Mouse (Mus musculus): ENCODE results near the gene Uts2. TPM values are rescaled to one million over a fixed set of nuclear protein-coding genes. Genes with fewer than 3 reads are reported as not detected.

Uts2 gene
- polyA plus RNA-seq, 1 experiment: not detected

DNA sequence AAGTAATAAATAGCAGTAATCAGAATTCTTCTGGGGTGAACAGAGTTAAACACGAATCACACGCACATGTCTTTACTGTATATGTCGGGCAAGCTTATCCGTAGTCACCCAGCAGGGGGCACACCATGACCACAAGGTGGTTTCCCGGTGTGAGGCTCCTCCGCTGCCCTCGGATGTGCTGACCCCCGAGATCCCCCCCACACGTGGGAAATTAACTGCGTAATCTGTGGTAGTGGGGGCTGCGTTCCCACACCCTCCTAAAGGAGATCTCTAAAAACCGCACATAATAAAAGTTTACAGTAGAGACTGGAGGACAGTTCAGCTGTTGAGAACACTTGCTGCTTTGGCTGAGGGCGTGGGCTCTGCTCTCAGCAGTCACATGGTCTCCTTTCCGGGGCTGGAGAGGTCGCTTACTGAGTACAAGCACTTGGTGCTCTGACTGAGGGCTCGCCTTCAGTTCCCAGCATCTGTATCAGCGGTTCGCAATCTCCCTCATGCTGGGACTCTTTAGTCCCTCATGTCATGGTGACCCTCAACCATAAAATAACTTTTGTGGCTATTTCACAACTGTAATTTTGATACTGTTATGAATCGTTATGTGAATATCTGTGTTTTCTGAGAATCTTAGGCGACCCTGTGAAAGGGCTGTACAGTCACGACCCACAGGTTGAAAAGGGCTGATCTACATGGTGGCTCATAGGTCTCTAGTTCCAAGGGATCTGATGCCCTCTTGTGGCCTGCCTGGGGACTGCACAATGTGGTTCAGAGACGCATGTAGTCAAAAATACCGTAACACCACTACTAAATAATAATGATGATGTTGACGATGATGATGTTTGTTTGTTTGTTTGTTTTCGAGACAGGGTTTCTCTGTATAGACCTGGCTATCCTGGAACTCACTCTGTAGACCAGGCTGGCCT lies 32.0 kb upstream of the Uts2 start:
- 9% methylated on average over 25 of the region's 25 CpGs for WGBS
- no peaks in the 10 kb centered on the region for H3K27me3 ChIP-seq (ENCODE audit: control insufficient read depth, insufficient read depth, low read length)
- peak overlapping the region; percentile 34 for H3K4me3 ChIP-seq (ENCODE audit: low read depth, low read length)
- TF ChIP-seq CTCF (IDR thresholded peaks at IDR 0.05; ENCODE audit: extremely low read depth, insufficient read length, insufficient replicate concordance, low read depth, low read length) (peak; percentile 64; the same call in 1 of the 2 replicates), POLR2A (IDR thresholded peaks at IDR 0.05; ENCODE audit: low read depth, low read length) (no peak)
- no peaks in the 10 kb centered on the region for H3K36me3 ChIP-seq (ENCODE audit: control insufficient read depth, insufficient read depth, low read length)
- no peak overlapping the region for H3K27ac ChIP-seq (ENCODE audit: insufficient read depth, low read depth, low read length)
- no peaks in the 10 kb centered on the region; the same call in 1 of the 2 replicates for H3K4me1 ChIP-seq (ENCODE audit: control insufficient read depth, insufficient read depth, insufficient read length, low read length)

DNA sequence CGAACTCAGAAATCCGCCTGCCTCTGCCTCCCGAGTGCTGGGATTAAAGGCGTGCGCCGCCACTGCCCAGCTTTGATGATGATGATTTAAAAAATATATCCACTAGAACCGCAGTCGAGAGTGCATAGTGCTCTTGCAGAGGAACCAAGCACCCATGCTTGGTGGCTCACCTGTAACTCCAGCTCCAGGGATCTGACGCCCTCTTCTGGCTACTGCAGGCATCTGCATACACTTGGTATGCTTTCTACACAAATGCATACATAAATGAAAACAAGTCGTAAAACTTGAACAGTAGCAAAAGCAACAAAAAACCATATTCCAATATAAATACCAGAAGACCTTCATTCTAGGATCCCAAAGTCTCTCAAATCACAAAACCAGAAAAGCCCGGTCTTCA lies 31.3 kb upstream of the Uts2 start:
- Histone ChIP-seq H3K4me3 (ENCODE audit: low read depth, low read length) (no peak overlapping the region), H3K27ac (ENCODE audit: insufficient read depth, low read depth, low read length) (no peak overlapping the region), H3K4me1 (ENCODE audit: control insufficient read depth, insufficient read depth, insufficient read length, low read length) (no peaks in the 10 kb centered on the region; the same call in 1 of the 2 replicates), H3K36me3 (ENCODE audit: control insufficient read depth, insufficient read depth, low read length) (no peaks in the 10 kb centered on the region), H3K27me3 (ENCODE audit: control insufficient read depth, insufficient read depth, low read length) (no peaks in the 10 kb centered on the region)
- 63% methylated on average over 11 of the region's 11 CpGs for WGBS
- TF ChIP-seq POLR2A (IDR thresholded peaks at IDR 0.05; ENCODE audit: low read depth, low read length): no peak
- no peak for TF ChIP-seq CTCF (IDR thresholded peaks at IDR 0.05; ENCODE audit: extremely low read depth, insufficient read length, insufficient replicate concordance, low read depth, low read length)

DNA sequence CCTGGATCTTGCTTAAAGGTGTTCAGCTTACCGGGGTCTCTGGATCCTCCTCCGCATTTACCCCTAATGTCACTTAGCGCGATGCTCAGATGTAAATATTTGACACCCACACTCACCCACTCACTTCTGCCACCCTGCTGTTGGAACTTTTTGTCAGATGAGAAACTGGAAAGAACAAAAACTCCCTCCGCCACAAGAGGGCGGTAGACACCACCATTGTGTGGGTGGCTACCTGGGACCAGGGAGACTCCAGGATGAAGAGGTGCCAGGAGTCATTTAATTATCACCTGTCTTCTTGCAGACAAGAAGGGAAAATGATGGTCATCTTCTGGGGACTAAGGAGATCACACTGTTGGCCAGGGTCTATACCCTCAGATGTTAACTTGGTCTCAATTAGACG lies 30.3 kb upstream of the Uts2 start:
- Histone ChIP-seq H3K4me3 (ENCODE audit: low read depth, low read length) (no peak overlapping the region), H3K27ac (ENCODE audit: insufficient read depth, low read depth, low read length) (no peak overlapping the region), H3K36me3 (ENCODE audit: control insufficient read depth, insufficient read depth, low read length) (no peaks in the 10 kb centered on the region), H3K27me3 (ENCODE audit: control insufficient read depth, insufficient read depth, low read length) (no peaks in the 10 kb centered on the region), H3K4me1 (ENCODE audit: control insufficient read depth, insufficient read depth, insufficient read length, low read length) (no peaks in the 10 kb centered on the region; the same call in 1 of the 2 replicates)
- TF ChIP-seq POLR2A (IDR thresholded peaks at IDR 0.05; ENCODE audit: low read depth, low read length) (no peak), CTCF (IDR thresholded peaks at IDR 0.05; ENCODE audit: extremely low read depth, insufficient read length, insufficient replicate concordance, low read depth, low read length) (peak; percentile 80; the same call in 1 of the 2 replicates)
- 17% methylated on average over 7 of the region's 7 CpGs for WGBS

DNA sequence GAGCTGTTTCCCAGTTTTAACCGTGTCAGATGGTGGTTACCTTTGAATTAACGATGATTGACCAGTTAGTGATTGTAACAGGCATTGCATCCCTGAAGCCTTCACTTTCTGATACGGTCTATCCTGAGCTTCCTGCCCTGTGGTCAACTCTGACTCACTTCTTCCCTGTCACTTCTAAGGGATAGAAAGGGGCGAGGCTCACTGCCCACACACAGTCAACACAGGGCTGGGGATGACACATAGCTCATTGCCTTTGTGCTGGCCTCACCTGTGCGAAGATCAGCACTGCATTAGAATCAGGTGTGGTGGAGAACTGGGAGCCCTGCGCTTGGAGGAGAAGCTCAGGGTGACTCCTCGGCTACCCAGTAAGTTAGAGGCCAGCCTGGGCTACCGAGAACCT lies 27.9 kb upstream of the Uts2 start:
- H3K27ac ChIP-seq (ENCODE audit: insufficient read depth, low read depth, low read length): no peak overlapping the region
- TF ChIP-seq POLR2A (IDR thresholded peaks at IDR 0.05; ENCODE audit: low read depth, low read length): no peak
- TF ChIP-seq CTCF (IDR thresholded peaks at IDR 0.05; ENCODE audit: extremely low read depth, insufficient read length, insufficient replicate concordance, low read depth, low read length): no peak
- H3K4me1 ChIP-seq (ENCODE audit: control insufficient read depth, insufficient read depth, insufficient read length, low read length): no peaks in the 10 kb centered on the region; the same call in 1 of the 2 replicates
- WGBS: 67% methylated on average over 8 of the region's 8 CpGs
- no peaks in the 10 kb centered on the region for H3K36me3 ChIP-seq (ENCODE audit: control insufficient read depth, insufficient read depth, low read length)
- H3K4me3 ChIP-seq (ENCODE audit: low read depth, low read length): no peak overlapping the region
- H3K27me3 ChIP-seq (ENCODE audit: control insufficient read depth, insufficient read depth, low read length): no peaks in the 10 kb centered on the region

DNA sequence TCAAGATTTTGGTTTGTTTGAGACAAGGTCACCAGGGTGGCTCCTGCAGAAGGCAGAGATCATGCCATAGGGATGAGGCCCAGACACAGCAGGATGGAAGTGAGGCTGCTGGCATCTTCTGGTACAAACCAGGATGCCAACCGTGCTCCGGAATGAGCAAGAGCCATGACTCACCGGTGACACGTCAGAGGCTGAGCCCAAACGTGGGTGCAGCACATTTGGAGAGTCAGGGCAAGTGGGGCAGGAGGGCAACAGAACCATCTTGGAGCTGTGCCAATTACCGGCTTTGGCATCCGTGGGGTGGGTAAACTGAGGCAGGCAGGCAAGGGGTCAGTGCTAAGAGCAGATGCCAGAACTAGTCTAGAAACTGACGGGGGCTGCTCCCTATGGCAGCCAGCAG lies 23.6 kb upstream of the Uts2 start:
- 79% methylated on average over 8 of the region's 8 CpGs for WGBS
- Histone ChIP-seq H3K36me3 (ENCODE audit: control insufficient read depth, insufficient read depth, low read length) (no peaks in the 10 kb centered on the region), H3K4me3 (ENCODE audit: low read depth, low read length) (no peak overlapping the region), H3K4me1 (ENCODE audit: control insufficient read depth, insufficient read depth, insufficient read length, low read length) (no peaks in the 10 kb centered on the region), H3K27me3 (ENCODE audit: control insufficient read depth, insufficient read depth, low read length) (no peaks in the 10 kb centered on the region), H3K27ac (ENCODE audit: insufficient read depth, low read depth, low read length) (no peak overlapping the region)
- no peak for TF ChIP-seq POLR2A (IDR thresholded peaks at IDR 0.05; ENCODE audit: low read depth, low read length)
- no peak for TF ChIP-seq CTCF (IDR thresholded peaks at IDR 0.05; ENCODE audit: extremely low read depth, insufficient read length, insufficient replicate concordance, low read depth, low read length)

DNA sequence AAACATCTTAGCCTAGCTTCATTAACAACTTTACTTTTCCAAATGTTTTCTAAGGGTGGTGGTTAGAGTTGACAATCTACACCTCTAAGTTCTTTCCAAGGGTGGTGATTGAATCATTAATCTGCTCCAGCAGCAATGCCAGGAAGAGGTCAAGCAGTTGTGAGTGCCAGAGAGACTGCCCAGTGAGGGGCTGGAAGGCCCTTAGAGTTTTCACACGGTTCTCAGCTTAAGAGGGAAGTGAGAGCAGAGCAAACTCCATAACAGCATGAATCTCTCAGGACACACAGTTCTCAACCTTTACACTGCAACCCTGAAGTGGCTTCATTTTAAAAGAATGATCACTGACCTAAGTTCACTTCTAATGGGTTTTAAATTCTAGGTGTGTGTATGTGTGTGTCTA lies 21.8 kb upstream of the Uts2 start:
- Histone ChIP-seq H3K27me3 (ENCODE audit: control insufficient read depth, insufficient read depth, low read length) (no peaks in the 10 kb centered on the region), H3K36me3 (ENCODE audit: control insufficient read depth, insufficient read depth, low read length) (no peaks in the 10 kb centered on the region), H3K4me1 (ENCODE audit: control insufficient read depth, insufficient read depth, insufficient read length, low read length) (no peaks in the 10 kb centered on the region), H3K4me3 (ENCODE audit: low read depth, low read length) (no peak overlapping the region), H3K27ac (ENCODE audit: insufficient read depth, low read depth, low read length) (no peak overlapping the region)
- no peak for TF ChIP-seq POLR2A (IDR thresholded peaks at IDR 0.05; ENCODE audit: low read depth, low read length)
- no peak for TF ChIP-seq CTCF (IDR thresholded peaks at IDR 0.05; ENCODE audit: extremely low read depth, insufficient read length, insufficient replicate concordance, low read depth, low read length)
- 35% methylated on average over 1 of the region's 1 CpGs for WGBS

DNA sequence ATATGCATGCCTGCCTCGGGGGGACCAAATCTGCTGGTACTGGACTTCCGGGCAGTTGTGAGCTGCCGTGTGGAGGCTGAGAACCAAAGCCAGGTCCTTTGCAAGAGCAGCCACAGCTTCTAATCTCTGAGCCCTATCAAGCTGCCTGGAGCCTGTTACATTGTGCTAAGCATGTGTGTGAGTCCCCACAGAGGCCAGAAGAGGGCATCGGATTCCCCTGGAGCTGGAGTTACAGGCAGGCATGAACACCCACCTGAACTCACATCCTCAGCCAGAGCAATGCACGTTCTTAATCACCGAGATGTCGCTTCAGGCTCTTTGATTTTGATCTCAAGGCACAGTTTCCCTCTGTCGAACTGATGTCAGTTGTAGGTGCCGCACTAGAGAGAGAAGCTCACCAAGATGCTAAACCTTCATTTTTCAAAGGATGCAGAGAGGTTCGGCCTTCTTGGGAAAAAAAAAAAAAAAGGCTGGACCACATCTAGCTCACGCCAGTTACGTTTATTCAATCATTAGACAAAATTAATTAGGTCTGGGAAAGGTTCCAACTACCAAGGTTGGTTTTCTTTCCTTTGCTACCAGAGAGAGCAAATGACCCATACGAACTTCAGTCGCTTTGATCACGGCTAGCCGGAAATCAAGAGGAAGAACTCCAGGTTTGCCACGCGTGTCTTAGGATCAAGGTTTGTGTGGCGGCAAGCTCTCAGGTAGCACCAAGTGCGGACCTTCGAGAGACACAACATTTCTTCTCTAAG lies 18.6 kb upstream of the Uts2 start:
- no peaks in the 10 kb centered on the region for H3K36me3 ChIP-seq (ENCODE audit: control insufficient read depth, insufficient read depth, low read length)
- TF ChIP-seq POLR2A (IDR thresholded peaks at IDR 0.05; ENCODE audit: low read depth, low read length) (no peak), CTCF (IDR thresholded peaks at IDR 0.05; ENCODE audit: extremely low read depth, insufficient read length, insufficient replicate concordance, low read depth, low read length) (no peak)
- H3K4me3 ChIP-seq (ENCODE audit: low read depth, low read length): no peak overlapping the region
- no peaks in the 10 kb centered on the region for H3K4me1 ChIP-seq (ENCODE audit: control insufficient read depth, insufficient read depth, insufficient read length, low read length)
- WGBS: 80% methylated on average over 21 of the region's 21 CpGs
- H3K27me3 ChIP-seq (ENCODE audit: control insufficient read depth, insufficient read depth, low read length): no peaks in the 10 kb centered on the region
- H3K27ac ChIP-seq (ENCODE audit: insufficient read depth, low read depth, low read length): no peak overlapping the region
